Mouse (Mus musculus) left cerebral cortex, adult 9 months (tissue): ENCODE results near the gene Rpl22.
A peak's percentile ranks its signal among the peaks of the same experiment; 100 is the strongest.

ENCODE experiments used
- DNase-seq, 2 experiments: peaks; one replicate each; pipeline ENCODE4 v3.0.0; 2022; ENCODE audit warnings: low spot score in 2 of 2

Rpl22 gene

GRCm38 (mm10) chr4:152338419-152339292, 13.1 kb downstream of the Rpl22 start, which contains the start of gene Chd5:
Gene Chd5, plus strand, starts transcription at chr4:152338651.
- DNase-seq = peak in 1 of 2 experiments; percentile 70

GRCm38 (mm10) chr4:152339293-152339790, 13.8 kb downstream of the Rpl22 start:
- no peak for DNase-seq

GRCm38 (mm10) chr4:152340584-152341284, 15.2 kb downstream of the Rpl22 start:
- no peak for DNase-seq

DNA sequence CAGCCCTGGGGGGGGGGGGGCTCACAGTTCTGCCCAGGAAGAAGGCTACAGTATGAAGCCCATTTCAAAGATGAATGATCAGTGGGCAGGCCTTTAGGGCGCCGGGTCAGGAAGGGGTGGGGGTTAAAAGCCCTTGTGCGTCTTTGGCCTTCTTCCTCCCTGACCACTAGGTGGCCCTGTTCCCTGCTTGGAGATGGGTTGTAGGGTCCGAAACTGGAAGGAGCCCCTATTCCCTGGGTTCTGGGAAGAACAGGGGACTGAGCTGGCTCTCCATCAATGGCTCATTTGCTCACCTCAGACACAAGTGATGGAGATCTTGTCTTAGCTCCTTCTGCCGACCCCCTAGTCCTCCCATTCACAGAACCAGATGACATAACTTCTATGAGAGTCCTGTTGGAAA, 17.8 kb downstream of the Rpl22 start:
- no peak for DNase-seq

DNA sequence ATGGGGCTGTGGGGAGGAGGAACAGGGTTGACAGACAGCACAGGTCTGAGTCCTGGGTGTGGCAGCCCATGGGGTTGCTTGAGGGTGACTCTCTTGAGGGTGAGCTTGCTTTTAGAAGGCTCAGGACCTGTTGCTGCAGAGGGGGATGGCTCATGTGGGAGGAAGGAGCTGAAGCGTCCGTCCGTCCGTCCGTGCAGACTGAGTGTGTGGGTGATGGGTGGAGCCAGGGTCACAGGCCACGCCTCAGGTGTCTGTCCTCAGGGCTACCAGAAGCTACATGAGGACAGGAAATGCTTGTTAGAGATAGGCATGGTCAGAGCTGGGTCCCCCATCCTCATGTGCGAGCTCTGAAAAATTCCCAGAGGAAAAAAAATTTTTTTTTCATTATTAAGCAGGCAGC, 19.1 kb downstream of the Rpl22 start:
- DNase-seq = no peak

- peak in 1 of 2 experiments; percentile 67 for DNase-seq
Observed at GRCm38 (mm10) chr4:152345120-152345889, 19.8 kb downstream of the Rpl22 start.

GRCm38 (mm10) chr4:152349837-152350381, 24.4 kb downstream of the Rpl22 start:
- DNase-seq = peak; percentile 79 to 83

- DNase-seq = peak in 1 of 2 experiments; percentile 58
Observed at GRCm38 (mm10) chr4:152350722-152351421, 25.3 kb downstream of the Rpl22 start.

DNA sequence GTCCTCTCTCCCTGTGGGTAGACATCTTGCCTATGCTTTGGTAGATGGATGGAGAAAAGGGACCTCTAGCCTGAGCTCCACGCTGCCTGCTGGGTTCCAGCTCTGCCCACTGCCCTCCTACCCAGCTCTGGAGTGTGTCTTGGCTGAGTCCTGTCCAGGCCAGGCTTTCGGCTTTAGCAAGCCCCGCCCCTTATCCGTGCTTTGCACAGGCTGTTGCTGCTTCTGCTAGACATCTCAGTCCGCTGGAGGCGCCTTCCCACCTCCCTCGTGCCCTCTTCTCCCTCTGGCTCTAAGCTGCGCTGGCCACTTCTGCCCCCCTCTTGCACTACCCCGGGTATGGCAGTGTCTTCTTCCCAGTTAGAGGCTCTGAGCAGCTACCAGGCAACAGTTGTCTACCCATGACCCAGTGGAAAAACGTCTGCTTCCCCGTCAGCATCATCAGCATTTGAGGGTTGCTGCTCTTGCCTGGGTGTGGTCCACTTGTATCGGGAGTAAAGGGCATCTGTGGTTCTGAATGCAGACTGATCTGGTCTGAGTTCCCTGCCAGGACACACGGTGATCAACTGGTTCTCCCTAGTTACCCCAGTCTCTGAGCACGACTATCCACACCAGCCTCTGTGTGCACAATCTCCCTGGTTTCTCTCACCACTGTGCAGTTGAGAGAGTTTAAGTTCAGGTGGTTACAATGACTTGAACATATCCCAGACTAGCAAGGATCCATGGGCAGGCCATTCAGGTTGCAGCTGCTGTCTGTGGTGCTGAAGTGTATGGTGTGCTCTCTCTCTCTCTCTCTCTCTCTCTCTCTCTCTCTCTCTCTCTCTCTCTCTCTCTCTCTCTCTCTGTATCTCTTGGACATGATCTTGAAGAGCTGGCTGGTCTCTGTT, 26.1 kb downstream of the Rpl22 start:
- DNase-seq = no peak

DNA sequence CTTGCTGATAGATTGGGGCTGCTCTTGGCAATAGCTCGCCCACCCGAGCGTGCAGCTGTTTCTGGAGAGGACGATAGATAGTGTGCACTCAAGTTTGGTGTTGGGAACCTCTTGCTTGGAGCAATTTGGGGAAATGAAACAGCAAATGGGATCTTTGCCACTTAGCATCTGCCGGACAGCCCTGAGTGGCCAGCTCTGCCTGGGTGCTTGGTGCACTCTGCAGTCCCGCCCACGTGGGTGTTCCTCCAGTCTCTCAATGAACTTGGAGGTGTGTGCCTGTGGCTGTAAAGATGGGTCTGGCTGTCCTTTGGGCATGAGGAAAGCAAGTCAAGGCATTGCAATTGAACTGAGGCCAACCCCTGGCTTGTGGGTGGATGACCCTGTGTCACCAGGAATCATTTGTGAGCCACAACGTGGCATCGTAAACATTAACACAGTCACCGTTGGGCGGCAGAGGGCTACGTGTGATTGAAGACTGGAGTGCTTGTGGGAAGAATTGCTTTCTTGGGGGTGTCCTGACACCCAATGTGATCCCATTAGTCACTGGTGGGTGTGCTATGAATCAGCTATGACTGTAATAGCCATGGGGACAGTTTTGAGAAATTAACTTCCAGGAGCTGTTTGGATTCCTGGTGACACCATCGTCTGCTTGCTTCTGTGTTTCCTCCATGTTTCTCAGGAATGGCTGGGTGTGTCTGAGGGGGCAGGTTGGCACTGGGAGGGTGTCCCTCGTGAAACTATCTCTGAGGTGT, 28.5 kb downstream of the Rpl22 start:
- DNase-seq = no peak

DNA sequence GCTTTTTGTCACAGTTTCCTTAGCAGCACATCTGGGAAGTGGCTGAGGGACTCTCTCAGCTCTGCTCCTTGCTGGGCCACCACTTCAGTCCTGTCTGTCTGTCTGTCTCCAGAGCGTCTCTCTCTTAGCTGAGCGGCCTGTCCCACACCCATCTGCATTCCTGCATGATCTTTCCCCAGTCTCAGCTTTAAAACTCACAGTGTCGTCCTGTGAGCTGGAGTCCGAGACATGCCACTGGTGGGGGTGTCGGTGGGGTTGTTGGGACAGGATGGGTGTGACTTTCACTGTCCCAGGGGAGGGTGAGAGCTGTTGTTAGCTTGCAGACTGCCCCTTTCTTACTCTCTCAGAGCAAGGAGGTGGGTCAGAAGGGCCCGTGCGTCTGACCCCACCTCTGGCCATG, 30.1 kb downstream of the Rpl22 start:
- no peak for DNase-seq

DNA sequence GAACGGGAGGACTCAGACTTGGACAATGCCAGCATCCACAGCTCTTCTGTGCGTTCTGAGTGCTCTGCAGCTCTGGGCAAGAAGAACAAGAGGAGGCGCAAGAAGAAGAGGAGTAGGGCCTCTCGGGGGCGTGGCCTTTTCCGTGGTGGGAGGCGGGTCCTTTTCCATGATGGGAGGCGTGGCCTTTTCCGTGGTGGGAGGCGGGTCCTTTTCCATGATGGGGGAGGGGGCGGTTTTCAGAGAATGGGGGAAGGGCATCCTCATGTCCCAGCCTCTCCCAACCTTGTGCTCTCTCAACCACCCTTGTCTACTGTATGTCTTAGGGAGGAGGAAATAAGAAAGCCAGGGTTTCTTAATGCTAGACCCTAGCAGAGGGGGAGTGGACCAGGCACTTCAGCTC, 34.2 kb downstream of the Rpl22 start:
- no peak for DNase-seq

DNA sequence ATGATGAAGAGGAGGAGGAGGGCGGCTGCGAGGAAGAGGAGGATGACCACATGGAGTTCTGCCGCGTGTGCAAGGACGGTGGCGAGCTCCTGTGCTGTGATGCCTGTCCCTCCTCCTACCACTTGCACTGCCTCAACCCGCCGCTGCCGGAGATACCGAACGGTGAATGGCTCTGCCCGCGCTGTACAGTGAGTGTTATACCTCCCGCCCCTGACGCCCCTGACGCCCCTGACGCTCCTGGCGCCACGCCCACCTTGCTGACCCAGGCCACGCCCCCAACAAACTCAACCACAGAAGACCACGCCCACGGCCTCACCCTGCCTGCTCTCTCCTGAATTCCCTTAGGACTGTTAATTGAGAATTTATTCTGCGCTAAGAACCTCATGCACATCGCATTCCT, 35.3 kb downstream of the Rpl22 start:
- DNase-seq = no peak

DNA sequence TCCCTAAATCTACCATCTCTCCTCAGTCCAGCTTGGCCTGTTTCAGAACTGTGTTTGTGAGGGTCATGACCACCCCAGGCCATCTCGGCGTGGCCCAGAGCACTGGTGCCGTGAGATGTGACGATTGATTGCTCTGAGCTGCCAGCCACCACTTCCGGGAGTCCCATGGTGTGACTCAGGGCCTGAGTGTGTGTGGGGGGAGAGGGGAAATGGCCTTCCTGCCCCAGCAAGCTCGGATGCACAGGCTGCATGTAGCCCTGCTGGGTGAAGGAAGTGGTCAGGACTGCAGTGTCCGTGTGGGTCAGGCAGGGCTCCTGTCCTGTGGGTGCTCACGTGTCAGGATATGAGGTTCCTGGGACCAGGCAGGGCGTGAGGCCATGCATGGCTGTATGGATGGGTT, 36.6 kb downstream of the Rpl22 start:
- no peak for DNase-seq

- no peak for DNase-seq
Observed at GRCm38 (mm10) chr4:152365228-152365627, 39.7 kb downstream of the Rpl22 start.

DNA sequence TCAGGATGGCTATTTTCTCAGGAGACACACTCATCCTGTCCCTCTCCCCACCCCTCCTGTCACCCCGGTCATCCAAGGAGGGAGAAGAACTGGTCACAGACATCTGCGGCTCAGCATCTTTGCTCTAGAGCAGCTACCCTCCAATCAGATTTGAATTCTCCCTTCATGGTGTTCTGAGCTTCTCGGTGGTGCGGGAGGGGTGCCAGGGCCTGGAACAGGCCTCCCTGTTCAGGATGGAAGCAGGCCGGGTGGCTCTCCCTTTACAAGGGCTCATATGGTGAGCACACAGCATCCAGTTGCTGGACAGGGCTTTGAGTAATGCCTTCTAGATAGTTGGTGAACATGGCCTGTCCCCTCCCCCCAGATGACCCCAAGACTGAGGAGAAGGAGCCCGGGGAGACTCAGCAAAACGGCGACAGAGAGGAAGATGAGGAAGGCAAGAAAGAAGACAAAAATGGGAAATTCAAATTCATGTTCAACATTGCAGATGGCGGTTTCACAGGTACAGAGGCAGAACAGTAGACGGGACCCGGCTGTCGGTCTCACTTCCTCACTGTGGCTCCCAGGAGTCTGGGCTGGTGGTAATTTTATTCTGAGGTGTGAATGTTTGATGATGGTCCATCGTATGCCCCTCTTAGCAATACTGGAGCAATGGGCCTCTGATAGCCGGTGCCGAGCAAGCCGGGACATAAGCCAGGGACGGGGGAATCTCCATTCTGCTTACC, 57.1 kb downstream of the Rpl22 start:
- DNase-seq = no peak
